Mouse (Mus musculus) forebrain, embryonic 12.5 days (tissue): ENCODE measurements at regions not wholly inside any gene's neighbourhood (a gene's known extent, or its start where the extent isn't known, plus 50 kb on each side); places are given as distances from the start of the nearest gene placed in this dataset.
A peak's percentile ranks its signal among the peaks of the same experiment; 100 is the strongest.

Experiments
- ATAC-seq: fragments of 200-750 bp; cut with Nextera tagmentation; 2 replicates; pipeline ENCODE4 v1.8.0; 2017; ENCODE audit warnings: moderate TSS enrichment; ENCODE audit not compliant: low FRiP score
- H3K27ac ChIP-seq: fragments of 300-500 bp; sonication (generic); 2 replicates; pipeline ENCODE4 v1.5.1; 2016; ENCODE audit warnings: mild to moderate bottlenecking
- H3K27me3 ChIP-seq: fragments of 300-500 bp; sonication (generic); 2 replicates; pipeline ENCODE4 v1.6.1; 2016; ENCODE audit warnings: mild to moderate bottlenecking
- H3K36me3 ChIP-seq: fragments of 300-500 bp; sonication (generic); replicated peaks from 2 replicates; pipeline ENCODE4 v1.6.1; 2016; ENCODE audit warnings: mild to moderate bottlenecking
- H3K4me1 ChIP-seq: fragments of 300-500 bp; sonication (generic); 2 replicates; pipeline ENCODE4 v1.6.1; 2016
- H3K4me2 ChIP-seq: fragments of 300-500 bp; sonication (generic); 2 replicates; pipeline ENCODE4 v1.6.1; 2016; ENCODE audit warnings: mild to moderate bottlenecking, moderate library complexity
- H3K4me3 ChIP-seq: fragments of 300-500 bp; sonication (generic); replicated peaks from 2 replicates; pipeline ENCODE4 v1.5.1; 2016; ENCODE audit warnings: mild to moderate bottlenecking
- H3K9ac ChIP-seq: fragments of 300-500 bp; sonication (generic); 2 replicates; pipeline ENCODE4 v1.6.1; 2016; ENCODE audit warnings: mild to moderate bottlenecking
- H3K9me3 ChIP-seq: fragments of 300-500 bp; sonication (generic); 2 replicates; pipeline ENCODE4 v1.6.1; 2016
- WGBS: fragments of 180-500 bp; shearing (Covaris S2); methylation state at CpG from one replicate; pipeline ENCODE4 v1.1.7; 2016; 5-methylcytosine and 5-hydroxymethylcytosine counted together

DNA sequence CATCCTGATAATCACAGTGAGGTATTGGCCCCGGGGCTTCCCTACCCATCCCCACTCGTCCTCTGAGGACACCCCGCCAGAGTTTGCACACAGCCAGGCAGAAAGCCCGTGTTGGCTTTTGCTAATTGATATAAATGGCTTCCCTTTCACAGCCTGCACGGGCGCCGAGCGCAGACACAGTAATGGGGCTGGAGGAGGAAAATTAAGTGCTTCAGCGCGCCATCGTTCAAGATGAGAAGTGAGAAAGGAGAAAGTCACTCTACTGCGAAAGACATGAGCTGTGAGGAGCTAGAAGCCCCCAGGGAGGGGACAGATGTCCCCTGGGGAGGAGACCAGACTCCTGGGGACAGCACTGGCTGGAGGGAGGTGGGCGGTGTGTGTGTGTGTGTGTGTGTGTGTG, 239.2 kb upstream of the Sulf2 start:
- peaks cover 19% of the 10 kb centered on the region; the same call in 1 of the 2 replicates for H3K27me3 ChIP-seq
- no peak overlapping the region for H3K4me3 ChIP-seq
- no peak; the same call in 1 of the 2 replicates for ATAC-seq
- peaks cover 33% of the 10 kb centered on the region for H3K4me1 ChIP-seq
- no peaks in the 10 kb centered on the region for H3K9me3 ChIP-seq
- H3K4me2 ChIP-seq, result no peak overlapping the region
- 0 out of 2 replicates have a peak overlapping the region, but pooled peaks have one; percentile 4 for H3K9ac ChIP-seq
- H3K27ac ChIP-seq, result peak overlapping the region; percentile 26; the same call in 1 of the 2 replicates
- H3K36me3 ChIP-seq, result no peaks in the 10 kb centered on the region
- WGBS, result 44% methylated on average over 13 of the region's 13 CpGs

DNA sequence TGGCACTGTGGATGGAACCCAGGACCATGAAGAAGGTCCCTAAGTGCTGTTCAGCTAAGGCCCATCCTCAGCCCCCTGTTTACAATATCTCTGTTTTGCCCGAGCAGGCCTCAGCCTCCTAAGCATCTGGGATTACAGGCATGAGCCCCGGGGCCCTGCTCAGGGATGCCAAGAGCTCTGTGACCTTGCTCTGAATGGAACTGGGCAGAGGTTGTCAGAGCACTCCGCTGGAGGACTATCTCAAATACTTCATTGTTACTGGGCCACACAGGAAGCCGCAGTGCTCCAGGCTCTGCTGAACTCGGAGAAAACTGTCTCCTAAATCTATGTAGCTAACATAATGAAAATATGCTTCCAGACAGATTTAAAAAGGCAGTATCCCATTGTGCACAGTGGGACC, 235.7 kb upstream of the Sulf2 start:
- H3K4me2 ChIP-seq, result no peak overlapping the region
- peaks cover 7% of the 10 kb centered on the region; the same call in 1 of the 2 replicates for H3K27me3 ChIP-seq
- H3K4me3 ChIP-seq, result no peak overlapping the region
- ATAC-seq, result no peak
- no peaks in the 10 kb centered on the region for H3K36me3 ChIP-seq
- H3K9me3 ChIP-seq, result no peaks in the 10 kb centered on the region
- H3K9ac ChIP-seq, result no peak overlapping the region
- 40% methylated on average over 5 of the region's 5 CpGs for WGBS
- no peak overlapping the region for H3K27ac ChIP-seq
- H3K4me1 ChIP-seq, result peaks cover 44% of the 10 kb centered on the region

- Histone ChIP-seq H3K4me2 (no peak overlapping the region), H3K9ac (no peak overlapping the region), H3K4me1 (peaks cover 49% of the 10 kb centered on the region), H3K27me3 (peaks cover 7% of the 10 kb centered on the region; the same call in 1 of the 2 replicates), H3K4me3 (no peak overlapping the region), H3K27ac (no peak overlapping the region), H3K9me3 (no peaks in the 10 kb centered on the region), H3K36me3 (no peaks in the 10 kb centered on the region)
- 41% methylated on average over 6 of the region's 6 CpGs for WGBS
- ATAC-seq, result no peak; the same call in 1 of the 2 replicates
These were observed 232.6 kb upstream of the Sulf2 start for GRCm38 (mm10) chr2:166388050-166388449.

DNA sequence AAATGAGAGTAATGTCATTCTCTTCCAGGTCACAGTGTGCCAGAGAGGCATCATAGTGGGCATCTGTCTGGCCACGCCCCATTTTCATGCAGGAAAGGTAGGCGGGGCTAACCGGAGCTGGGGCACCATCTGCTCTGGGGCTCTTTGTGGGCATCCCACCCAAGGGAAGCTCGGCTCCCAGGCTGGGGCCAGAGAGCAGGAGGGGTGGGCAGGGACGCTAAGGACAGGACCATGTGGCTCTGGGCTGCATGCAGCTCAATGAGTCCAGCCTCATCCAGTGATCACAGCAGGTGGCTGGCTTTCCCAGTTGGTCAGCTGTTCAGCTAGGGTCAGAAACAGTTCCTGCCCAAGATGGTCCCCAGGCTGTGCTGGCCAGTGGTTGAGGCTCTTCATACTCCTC, 231.4 kb upstream of the Sulf2 start:
- Histone ChIP-seq H3K36me3 (no peaks in the 10 kb centered on the region), H3K27me3 (no peaks in the 10 kb centered on the region; the same call in 1 of the 2 replicates), H3K9ac (no peak overlapping the region), H3K9me3 (no peaks in the 10 kb centered on the region), H3K27ac (no peak overlapping the region), H3K4me1 (peaks cover 49% of the 10 kb centered on the region), H3K4me2 (no peak overlapping the region), H3K4me3 (no peak overlapping the region)
- 79% methylated on average over 5 of the region's 5 CpGs for WGBS
- ATAC-seq, result 0 out of 2 replicates have a peak, but pooled peaks have one; percentile 18

DNA sequence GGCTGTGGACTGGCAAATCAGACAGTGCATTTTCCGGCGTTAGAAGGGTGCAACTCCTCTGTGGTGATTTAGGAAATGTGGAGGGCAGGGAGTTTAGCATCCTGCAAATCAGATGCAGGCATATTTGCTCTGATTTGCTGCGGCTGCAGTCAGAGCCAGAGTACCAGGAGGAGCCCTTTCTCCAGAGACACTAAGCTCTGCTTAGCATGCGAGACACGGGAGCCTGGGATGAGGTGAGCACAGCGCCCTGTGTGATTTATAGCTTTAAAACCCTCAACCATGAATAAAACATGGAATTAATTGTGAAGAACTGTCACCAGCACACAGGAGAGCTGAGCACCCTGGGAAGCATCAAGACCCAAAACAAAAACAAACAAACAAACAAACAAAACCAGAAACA, 229.1 kb upstream of the Sulf2 start:
- Histone ChIP-seq H3K27me3 (peaks cover 4% of the 10 kb centered on the region; the same call in 1 of the 2 replicates), H3K4me3 (no peak overlapping the region), H3K4me2 (no peak overlapping the region), H3K9me3 (no peaks in the 10 kb centered on the region), H3K27ac (peak overlapping the region; percentile 58; the same call in 1 of the 2 replicates), H3K4me1 (peaks cover 39% of the 10 kb centered on the region), H3K9ac (no peak overlapping the region), H3K36me3 (no peaks in the 10 kb centered on the region)
- ATAC-seq, result peak; percentile 49; the same call in 1 of the 2 replicates
- WGBS, result 30% methylated on average over 6 of the region's 6 CpGs

DNA sequence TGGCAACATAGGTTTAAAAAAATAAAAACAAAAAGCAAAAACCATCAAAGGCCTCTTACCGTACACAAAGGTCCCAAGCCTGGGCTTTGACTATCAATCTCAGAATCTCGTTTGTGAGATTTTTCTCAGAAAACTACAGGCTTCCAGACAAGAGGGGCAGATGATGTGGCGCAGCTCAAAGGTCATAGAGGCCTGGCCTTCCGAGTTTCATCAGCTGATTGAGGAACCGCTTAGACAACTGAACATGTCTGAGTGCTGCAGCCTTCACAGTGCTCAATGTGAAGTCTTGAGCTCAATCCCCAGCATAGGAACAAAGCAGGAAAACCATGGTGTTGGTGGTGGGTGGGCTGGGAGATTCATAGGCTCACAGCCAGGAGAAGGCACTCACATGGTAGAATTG, 227.9 kb upstream of the Sulf2 start:
- H3K27me3 ChIP-seq, result peaks cover 6% of the 10 kb centered on the region; the same call in 1 of the 2 replicates
- peaks cover 36% of the 10 kb centered on the region for H3K4me1 ChIP-seq
- 84% methylated on average over 5 of the region's 5 CpGs for WGBS
- H3K4me2 ChIP-seq, result no peak overlapping the region
- no peaks in the 10 kb centered on the region for H3K9me3 ChIP-seq
- H3K36me3 ChIP-seq, result no peaks in the 10 kb centered on the region
- H3K4me3 ChIP-seq, result no peak overlapping the region
- H3K9ac ChIP-seq, result no peak overlapping the region
- no peak overlapping the region for H3K27ac ChIP-seq
- ATAC-seq, result no peak

GRCm38 (mm10) chr2:166382180-166382579, 226.7 kb upstream of the Sulf2 start:
- Histone ChIP-seq H3K4me1 (peaks cover 32% of the 10 kb centered on the region), H3K9me3 (no peaks in the 10 kb centered on the region), H3K9ac (no peak overlapping the region), H3K27me3 (peaks cover 9% of the 10 kb centered on the region; the same call in 1 of the 2 replicates), H3K36me3 (no peaks in the 10 kb centered on the region), H3K4me2 (no peak overlapping the region), H3K4me3 (no peak overlapping the region), H3K27ac (no peak overlapping the region)
- ATAC-seq, result no peak
- 79% methylated on average over 7 of the region's 7 CpGs for WGBS

DNA sequence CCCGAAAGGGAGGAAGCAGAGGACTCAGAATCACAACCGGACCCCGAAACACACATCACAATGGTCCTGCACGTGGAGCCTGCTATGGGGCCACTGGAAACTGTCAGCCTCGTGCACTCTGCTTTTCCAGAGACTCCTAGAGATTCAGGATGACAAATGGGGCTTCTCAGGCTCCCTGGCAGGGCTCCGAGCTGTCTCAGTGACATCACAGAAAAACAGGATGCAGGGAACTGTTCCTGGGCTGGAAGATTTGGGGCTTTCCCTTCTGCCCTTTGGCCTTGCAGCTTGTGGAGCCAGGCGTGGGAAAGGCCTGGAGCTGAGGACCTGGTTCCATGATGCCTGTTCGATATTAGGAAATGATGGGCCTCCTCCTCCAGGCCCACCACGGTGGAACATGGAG, 225.4 kb upstream of the Sulf2 start:
- ATAC-seq, result no peak
- H3K4me2 ChIP-seq, result no peak overlapping the region
- peaks cover 9% of the 10 kb centered on the region; the same call in 1 of the 2 replicates for H3K27me3 ChIP-seq
- no peak overlapping the region for H3K4me3 ChIP-seq
- no peaks in the 10 kb centered on the region for H3K36me3 ChIP-seq
- no peak overlapping the region for H3K9ac ChIP-seq
- no peaks in the 10 kb centered on the region for H3K9me3 ChIP-seq
- H3K4me1 ChIP-seq, result peaks cover 30% of the 10 kb centered on the region
- no peak overlapping the region for H3K27ac ChIP-seq
- WGBS, result 90% methylated on average over 9 of the region's 9 CpGs

- Histone ChIP-seq H3K9me3 (no peaks in the 10 kb centered on the region), H3K4me2 (no peak overlapping the region), H3K27ac (no peak overlapping the region), H3K4me3 (no peak overlapping the region), H3K9ac (no peak overlapping the region), H3K27me3 (peaks cover 21% of the 10 kb centered on the region), H3K4me1 (peaks cover 12% of the 10 kb centered on the region), H3K36me3 (no peaks in the 10 kb centered on the region)
- 64% methylated on average over 3 of the region's 3 CpGs for WGBS
- ATAC-seq, result no peak
These were observed 222.9 kb upstream of the Sulf2 start for GRCm38 (mm10) chr2:166378325-166378724.

- H3K27me3 ChIP-seq, result peaks cover 21% of the 10 kb centered on the region
- no peaks in the 10 kb centered on the region for H3K36me3 ChIP-seq
- ATAC-seq, result peak; percentile 67; the same call in 1 of the 2 replicates
- no peaks in the 10 kb centered on the region for H3K9me3 ChIP-seq
- WGBS, result 28% methylated on average over 3 of the region's 3 CpGs
- no peak overlapping the region for H3K4me3 ChIP-seq
- H3K4me1 ChIP-seq, result peaks cover 12% of the 10 kb centered on the region
- H3K4me2 ChIP-seq, result no peak overlapping the region
- H3K9ac ChIP-seq, result no peak overlapping the region; the same call in 1 of the 2 replicates
- peak overlapping the region; percentile 61 for H3K27ac ChIP-seq
These were observed 221.9 kb upstream of the Sulf2 start for GRCm38 (mm10) chr2:166377329-166377728.

DNA sequence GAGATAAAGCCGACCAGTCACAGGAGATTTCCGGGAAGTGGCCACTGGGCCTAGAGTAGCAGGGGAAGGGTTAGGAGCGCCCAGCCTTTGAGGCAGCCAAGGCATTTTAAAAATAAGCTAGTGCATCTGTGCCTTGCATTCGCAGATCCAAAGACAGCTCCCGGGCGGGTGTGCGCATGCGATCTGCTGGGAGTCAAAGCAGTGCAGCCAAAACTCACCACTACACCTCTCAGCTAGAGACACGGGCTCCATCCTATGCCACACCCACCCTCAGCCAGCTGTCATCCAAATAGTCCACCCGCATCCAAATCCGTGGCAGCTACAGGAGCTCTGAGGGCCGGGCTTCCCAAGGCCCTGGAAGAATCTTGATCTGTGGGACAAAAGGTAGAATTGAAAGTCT, 220.2 kb upstream of the Sulf2 start:
- no peak overlapping the region for H3K27ac ChIP-seq
- WGBS, result 93% methylated on average over 12 of the region's 12 CpGs
- no peak for ATAC-seq

GRCm38 (mm10) chr2:166370776-166371175, 215.3 kb upstream of the Sulf2 start:
- WGBS, result 89% methylated on average over 6 of the region's 6 CpGs
- peaks cover 12% of the 10 kb centered on the region; the same call in 1 of the 2 replicates for H3K27me3 ChIP-seq
- no peaks in the 10 kb centered on the region for H3K9me3 ChIP-seq
- no peak overlapping the region for H3K9ac ChIP-seq
- H3K36me3 ChIP-seq, result no peaks in the 10 kb centered on the region
- no peak overlapping the region for H3K4me3 ChIP-seq
- H3K4me2 ChIP-seq, result no peak overlapping the region
- H3K27ac ChIP-seq, result no peak overlapping the region
- no peaks in the 10 kb centered on the region for H3K4me1 ChIP-seq
- ATAC-seq, result no peak

More for the DNA sequence above, 220.2 kb upstream of the Sulf2 start:
- no peaks in the 10 kb centered on the region for H3K9me3 ChIP-seq
- H3K4me2 ChIP-seq, result no peak overlapping the region
- H3K4me1 ChIP-seq, result peaks cover 12% of the 10 kb centered on the region
- no peaks in the 10 kb centered on the region for H3K36me3 ChIP-seq
- no peak overlapping the region for H3K9ac ChIP-seq
- peaks cover 17% of the 10 kb centered on the region; the same call in 1 of the 2 replicates for H3K27me3 ChIP-seq
- H3K4me3 ChIP-seq, result no peak overlapping the region

- peaks cover 20% of the 10 kb centered on the region for H3K27me3 ChIP-seq
These were observed 206.2 kb upstream of the Sulf2 start for GRCm38 (mm10) chr2:166361645-166362044.

More at GRCm38 (mm10) chr2:166361645-166362044, 206.2 kb upstream of the Sulf2 start:
- Histone ChIP-seq H3K4me1 (peaks cover 13% of the 10 kb centered on the region), H3K9ac (no peak overlapping the region), H3K4me3 (no peak overlapping the region), H3K36me3 (no peaks in the 10 kb centered on the region), H3K9me3 (no peaks in the 10 kb centered on the region), H3K27ac (no peak overlapping the region), H3K4me2 (no peak overlapping the region)
- no peak for ATAC-seq
- 93% methylated on average over 6 of the region's 6 CpGs for WGBS
